Mouse (Mus musculus) CH12.LX (cell line): ENCODE measurements around the gene Fbxo6.

ENCODE experiments used
- CHD1 ChIP-seq: IDR thresholded peaks from 2 replicates; pipeline ENCODE4 v1.6.1; 2012; ENCODE audit warnings: low read depth, low read length, improper control_type of control experiment, inconsistent platforms
- CTCF ChIP-seq, 2 experiments: IDR thresholded peaks in 1 of 2; conservative IDR thresholded peaks in 1 of 2; 2 replicates each; pipeline ENCODE4 v1.5.1; 2011 to 2012; ENCODE audit warnings: low read depth in 2 of 2, low read length in 2 of 2, improper control_type of control experiment in 1 of 2, inconsistent platforms in 1 of 2, mild to moderate bottlenecking in 1 of 2, moderate library complexity in 1 of 2
- ELF1 ChIP-seq: IDR thresholded peaks from 2 replicates; pipeline ENCODE4 v1.6.1; 2014; ENCODE audit warnings: low read depth, mild to moderate bottlenecking, inconsistent platforms, low read length, improper control_type of control experiment
- EP300 ChIP-seq: IDR thresholded peaks from 2 replicates; pipeline ENCODE4 v1.6.1; 2011; ENCODE audit warnings: low read length, improper control_type of control experiment
- HCFC1 ChIP-seq: IDR thresholded peaks from 2 replicates; pipeline ENCODE4 v1.6.1; 2012; ENCODE audit warnings: low read depth, mild to moderate bottlenecking, inconsistent platforms, low read length, improper control_type of control experiment
- MAZ ChIP-seq: IDR thresholded peaks from 2 replicates; pipeline ENCODE4 v1.6.1; 2012; ENCODE audit warnings: low read depth, mild to moderate bottlenecking, inconsistent platforms, low read length, improper control_type of control experiment, moderate library complexity
- MXI1 ChIP-seq: IDR thresholded peaks from 2 replicates; pipeline ENCODE4 v1.6.1; 2011; ENCODE audit warnings: mild to moderate bottlenecking, low read depth, low read length, improper control_type of control experiment
- POLR2AphosphoS2 ChIP-seq: IDR thresholded peaks from 2 replicates; pipeline ENCODE4 v1.6.1; 2011; ENCODE audit warnings: low read depth, low read length, improper control_type of control experiment
- RCOR1 ChIP-seq: conservative IDR thresholded peaks from 2 replicates; pipeline ENCODE4 v1.6.1; 2012; ENCODE audit warnings: low read depth, mild to moderate bottlenecking, inconsistent platforms, low read length, improper control_type of control experiment
- TCF12 ChIP-seq: IDR thresholded peaks from 2 replicates; pipeline ENCODE4 v1.6.1; 2014; ENCODE audit warnings: low read depth, mild to moderate bottlenecking, inconsistent platforms, low read length, improper control_type of control experiment
- ZC3H11A ChIP-seq: IDR thresholded peaks from 2 replicates; pipeline ENCODE4 v1.6.1; 2012; ENCODE audit warnings: low read depth, mild to moderate bottlenecking, inconsistent platforms, low read length, improper control_type of control experiment
- ZNF384 ChIP-seq: IDR thresholded peaks from 2 replicates; pipeline ENCODE4 v1.6.1; 2012; ENCODE audit warnings: low read depth, low read length, improper control_type of control experiment, inconsistent platforms

DNA sequence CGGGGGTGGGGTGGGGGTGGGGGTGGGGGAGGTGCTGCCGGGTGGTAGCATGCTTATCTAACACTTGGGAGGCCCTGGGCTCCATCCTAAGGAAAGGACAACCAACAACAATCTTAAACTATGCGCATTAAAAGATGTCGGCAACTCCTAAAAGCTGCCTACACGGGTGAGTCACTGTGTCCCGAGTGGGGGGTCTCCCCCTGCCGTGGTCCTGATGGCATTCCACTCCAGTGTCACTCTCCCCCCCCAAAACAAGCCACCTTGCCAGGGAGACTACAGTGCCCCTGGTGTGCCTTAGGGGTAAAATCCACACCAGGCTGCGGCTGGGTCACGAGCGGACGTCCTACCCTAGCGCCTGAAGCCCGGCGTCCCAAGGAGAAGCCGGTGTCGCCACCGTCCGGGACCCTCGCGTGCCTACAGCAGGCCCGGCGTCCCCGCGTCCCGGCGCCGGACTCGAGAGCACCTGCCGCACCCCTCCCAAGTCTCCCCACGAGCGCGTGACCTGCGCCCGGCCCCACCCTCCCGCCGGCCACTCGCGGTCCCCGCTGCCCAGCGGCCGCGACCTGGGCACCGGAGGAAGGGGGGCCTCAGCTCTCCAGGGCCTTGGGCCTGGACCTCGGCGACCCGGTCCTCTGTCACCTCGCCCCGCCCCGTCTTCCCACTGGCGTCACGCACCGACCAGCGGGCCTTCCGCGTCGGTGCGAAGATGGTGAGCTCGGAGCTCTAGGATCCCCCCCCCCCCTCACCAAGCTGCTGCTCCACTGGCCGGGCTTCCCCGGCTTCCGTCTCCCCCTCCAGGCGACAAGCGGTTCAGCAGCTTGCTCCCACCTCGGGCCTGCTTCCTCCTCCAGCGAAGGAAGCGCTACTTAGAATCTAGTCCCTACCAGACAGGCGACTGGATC is at the start of gene Fbxo6:
- TF ChIP-seq MXI1 = peak; percentile 74
- TF ChIP-seq HCFC1 = peak; percentile 75
- TF ChIP-seq TCF12 = peak; percentile 50; the same call in 1 of the 2 replicates
- peak; percentile 66; the same call in 1 of the 2 replicates for TF ChIP-seq CHD1
- no peak for TF ChIP-seq EP300
- TF ChIP-seq ELF1 = peak; percentile 86
- no peak for TF ChIP-seq ZC3H11A
- peak; percentile 96 for TF ChIP-seq MAZ
- peak in 1 of 2 experiments; percentile 76; a peak in 2 of 4 replicates for TF ChIP-seq CTCF (conservative IDR thresholded peaks at IDR 0.05 in 1 of 2, IDR thresholded peaks at IDR 0.05 in 1 of 2; ENCODE audit: low read depth in 2 of 2, low read length in 2 of 2)
- 0 out of 2 replicates have a peak, but pooled peaks have one; percentile 57 for TF ChIP-seq POLR2AphosphoS2
- no peak for TF ChIP-seq ZNF384
- TF ChIP-seq RCOR1 = peak; percentile 55; the same call in 1 of the 2 replicates
